Comparison of ENCODE assay signal across 8 mouse cellular contexts in the genomic region with DNA sequence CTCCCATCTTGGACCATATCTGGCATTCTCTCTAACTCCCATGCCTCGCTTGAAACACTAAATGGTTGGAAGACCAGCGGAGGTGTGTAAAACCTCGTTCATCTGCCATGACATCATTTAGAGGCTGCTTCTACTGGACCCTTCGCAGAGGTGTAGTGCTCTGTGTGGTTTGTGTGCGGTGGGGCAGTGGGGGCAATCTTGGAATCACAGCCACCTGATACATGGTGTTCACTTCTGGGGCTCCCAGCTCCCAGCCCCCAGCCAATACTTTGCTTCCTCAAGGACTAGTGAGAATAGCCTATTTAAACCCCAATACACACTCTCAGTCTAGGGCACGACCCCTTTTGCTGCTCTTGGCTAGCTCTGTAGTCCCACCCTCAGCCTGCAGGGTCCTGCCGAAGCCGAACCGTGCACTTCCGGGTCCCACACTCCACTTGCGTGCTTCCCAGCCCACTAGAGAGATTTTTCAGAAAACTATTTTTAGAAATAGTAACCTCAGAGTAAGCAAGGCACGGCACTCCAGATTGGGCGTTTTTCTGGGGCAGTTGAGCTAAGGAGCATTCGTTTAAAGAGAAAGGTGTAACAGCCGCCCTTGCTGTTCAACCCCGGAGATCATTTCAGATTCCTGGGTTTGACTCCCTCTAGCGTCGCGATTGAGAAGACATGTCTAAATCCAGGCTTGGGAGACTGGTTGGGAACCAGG.
A peak's percentile ranks its signal among the peaks of the same experiment; 100 is the strongest.
DNase-seq lines count a peak whose midpoint lies in the region; ATAC-seq and TF ChIP-seq lines count a peak whose summit lies in the region.

No protein-coding gene starts in this region.

- ATAC-seq in erythroid progenitor cell, adult 5-6 weeks (replicated peaks; ENCODE audit: low FRiP score, poor library complexity, severe bottlenecking) = 0 out of 2 replicates have a peak, but pooled peaks have one; percentile 6
- peak; percentile 34; the same call in 1 of the 2 replicates for ATAC-seq in heart, embryonic 13.5 days (ENCODE audit: extremely low read depth, insufficient number of reproducible peaks, low FRiP score, low TSS enrichment)
- ATAC-seq in kidney, postnatal 0 days (replicated peaks; ENCODE audit: low FRiP score, low read depth) = peak; percentile 89

- no peak overlapping the region for H3ac ChIP-seq in C2C12 (ENCODE audit: control insufficient read depth, insufficient read length, low read depth)
- no peak overlapping the region for H3ac ChIP-seq in myocyte (ENCODE audit: control insufficient read depth, insufficient read length)

- H3K79me3 ChIP-seq in C2C12 (ENCODE audit: low read depth) = no peaks in the 10 kb centered on the region

- no peaks in the 10 kb centered on the region for H3K9me3 ChIP-seq in heart, embryonic 13.5 days
- H3K9me3 ChIP-seq in kidney, postnatal 0 days (replicated peaks; ENCODE audit: low read length) = no peaks in the 10 kb centered on the region

- peak overlapping the region; percentile 80 for H3K9ac ChIP-seq in heart, embryonic 13.5 days
- H3K9ac ChIP-seq in kidney, postnatal 0 days (ENCODE audit: low read depth, low read length) = peak overlapping the region; percentile 46; the same call in 1 of the 2 replicates
- H3K9ac ChIP-seq in liver, adult 2 months (ENCODE audit: low read depth, low read length) = peak overlapping the region; percentile 50

- TF ChIP-seq CTCF in C2C12 (IDR thresholded peaks at IDR 0.05; ENCODE audit: control insufficient read depth, insufficient read depth, insufficient read length) = peak; percentile 9
- peak; percentile 84 for TF ChIP-seq CTCF in kidney, postnatal 0 days (IDR thresholded peaks at IDR 0.05; ENCODE audit: low read depth)
- peak; percentile 48; the same call in 1 of the 2 replicates for TF ChIP-seq CTCF in liver, adult 2 months (IDR thresholded peaks at IDR 0.05; ENCODE audit: low read depth, low read length)

- no peak for TF ChIP-seq POLR2A in liver, adult 2 months (IDR thresholded peaks at IDR 0.05; ENCODE audit: extremely low read depth, insufficient read depth, low read length)
- no peak for TF ChIP-seq POLR2A in myocyte (IDR thresholded peaks at IDR 0.05; ENCODE audit: insufficient read length, low read depth)

- H3K4me3 ChIP-seq in C2C12 (ENCODE audit: insufficient read depth, poor library complexity, severe bottlenecking) = peak overlapping the region; percentile 18
- H3K4me3 ChIP-seq in heart, embryonic 13.5 days = peak overlapping the region; percentile 61
- peak overlapping the region; percentile 38 for H3K4me3 ChIP-seq in kidney, postnatal 0 days (replicated peaks; ENCODE audit: low read depth, low read length)
- H3K4me3 ChIP-seq in liver, adult 2 months (ENCODE audit: insufficient read depth, low read depth, low read length) = peak overlapping the region; percentile 38
- H3K4me3 ChIP-seq in myocyte = peak overlapping the region; percentile 8

- H3K79me2 ChIP-seq in C2C12 (ENCODE audit: control insufficient read depth, insufficient read depth) = no peaks in the 10 kb centered on the region
- no peaks in the 10 kb centered on the region for H3K79me2 ChIP-seq in liver, adult 2 months (ENCODE audit: control insufficient read depth, insufficient read depth, low read length)
- H3K79me2 ChIP-seq in myocyte (ENCODE audit: control insufficient read depth, insufficient read depth) = no peaks in the 10 kb centered on the region

- peak overlapping the region; percentile 74 for H3K4me2 ChIP-seq in heart, embryonic 13.5 days
- H3K4me2 ChIP-seq in kidney, postnatal 0 days (ENCODE audit: low read length) = peak overlapping the region; percentile 57
- peak overlapping the region; percentile 76 for H3K4me2 ChIP-seq in myocyte (ENCODE audit: low read depth)

- H3K36me3 ChIP-seq in C2C12 (ENCODE audit: control insufficient read depth, insufficient read depth) (no peaks in the 10 kb centered on the region), myocyte (ENCODE audit: control insufficient read depth, insufficient read depth) (no peaks in the 10 kb centered on the region)
- H3K36me3 ChIP-seq in heart, embryonic 13.5 days = no peaks in the 10 kb centered on the region
- no peaks in the 10 kb centered on the region for H3K36me3 ChIP-seq in kidney, postnatal 0 days (ENCODE audit: insufficient read depth, low read length)
- H3K36me3 ChIP-seq in liver, adult 2 months (ENCODE audit: control insufficient read depth, insufficient read depth, low read length) = no peaks in the 10 kb centered on the region

- H3K27me3 ChIP-seq in C2C12 (ENCODE audit: control insufficient read depth, insufficient read depth, insufficient read length) (no peaks in the 10 kb centered on the region), myocyte (ENCODE audit: control insufficient read depth, insufficient read depth, insufficient read length) (no peaks in the 10 kb centered on the region)
- no peaks in the 10 kb centered on the region for H3K27me3 ChIP-seq in heart, embryonic 13.5 days (replicated peaks)
- H3K27me3 ChIP-seq in kidney, postnatal 0 days (ENCODE audit: insufficient read depth, low read length) = no peaks in the 10 kb centered on the region
- H3K27me3 ChIP-seq in liver, adult 2 months (ENCODE audit: control insufficient read depth, insufficient read depth, low read length) = no peaks in the 10 kb centered on the region

- H3K27ac ChIP-seq in heart, embryonic 13.5 days (replicated peaks) = peak overlapping the region; percentile 62
- peak overlapping the region; percentile 62 for H3K27ac ChIP-seq in kidney, postnatal 0 days
- peak overlapping the region; percentile 6 for H3K27ac ChIP-seq in liver, adult 2 months (replicated peaks; ENCODE audit: insufficient read depth, low read depth, low read length)

- DNase-seq in brain, adult 2 months (ENCODE audit: low read depth, low spot score) = peak; percentile 83
- DNase-seq in kidney, postnatal 0 days (ENCODE audit: low spot score) = peak; percentile 95
- DNase-seq in liver, adult 2 months (ENCODE audit: extremely low read depth, low read depth, low spot score) = peak; percentile 70
- peak; percentile 59 to 81 for DNase-seq in spleen, postnatal 4 days (ENCODE audit: low spot score in 2 of 2)

- 18% methylated on average over 19 of the region's 19 CpGs for WGBS in heart, embryonic 13.5 days
- WGBS in kidney, postnatal 0 days = 17% methylated on average over 19 of the region's 19 CpGs
- WGBS in liver, adult 2 months = 19% methylated on average over 19 of the region's 19 CpGs

- peaks cover 17% of the 10 kb centered on the region for H3K4me1 ChIP-seq in heart, embryonic 13.5 days
- 0 out of 2 replicates have a peak, but pooled peaks cover 6% of the 10 kb centered on the region for H3K4me1 ChIP-seq in kidney, postnatal 0 days (replicated peaks; ENCODE audit: insufficient read depth, low read length)
- 0 out of 2 replicates have a peak, but pooled peaks cover 3% of the 10 kb centered on the region for H3K4me1 ChIP-seq in liver, adult 2 months (ENCODE audit: control insufficient read depth, insufficient read depth, low read length)

TF ChIP-seq in C2C12, 6 proteins besides CTCF, POLR2A, EP300 and RAD21:
- TF ChIP-seq USF1 (IDR thresholded peaks at IDR 0.05; ENCODE audit: low read depth) = no peak
- no peak for TF ChIP-seq FOSL1 (IDR thresholded peaks at IDR 0.05; ENCODE audit: insufficient read depth, low read length, poor library complexity, severe bottlenecking)

TF ChIP-seq in myocyte, 11 proteins besides CTCF, POLR2A, EP300 and RAD21:
- TF ChIP-seq MYOD1 (IDR thresholded peaks at IDR 0.05; ENCODE audit: control insufficient read depth in 1 of 3, insufficient read length in 2 of 3, low read depth in 2 of 3) = no peak
- TF ChIP-seq SRF (IDR thresholded peaks at IDR 0.05; ENCODE audit: control insufficient read depth, insufficient read length, low read depth) = no peak
- TF ChIP-seq CEBPB (IDR thresholded peaks at IDR 0.05; ENCODE audit: insufficient read depth, poor library complexity, severe bottlenecking) = no peak
- TF ChIP-seq POLR2AphosphoS2 (IDR thresholded peaks at IDR 0.05; ENCODE audit: insufficient read length, low read depth) = no peak
- no peak for TF ChIP-seq MAX (IDR thresholded peaks at IDR 0.05; ENCODE audit: low read depth)
- no peak for TF ChIP-seq TCF12 (IDR thresholded peaks at IDR 0.05; ENCODE audit: insufficient read depth, poor library complexity, severe bottlenecking)
- no peak for TF ChIP-seq TCF3 (IDR thresholded peaks at IDR 0.05; ENCODE audit: insufficient read length, low read depth)
- no peak for TF ChIP-seq REST (IDR thresholded peaks at IDR 0.05; ENCODE audit: insufficient read depth, insufficient read length)
- TF ChIP-seq USF1 (IDR thresholded peaks at IDR 0.05; ENCODE audit: low read depth) = no peak
- TF ChIP-seq MYOG (IDR thresholded peaks at IDR 0.05; ENCODE audit: control insufficient read depth in 1 of 3, insufficient read depth in 1 of 3, insufficient read length in 2 of 3, low read depth in 2 of 3) = no peak
- TF ChIP-seq E2F4 (IDR thresholded peaks at IDR 0.05; ENCODE audit: insufficient read depth) = no peak

Comparison
In these comparisons a context has a peak if more than half of its experiments do, and no peak if none do; other contexts are left out.
1. Peak in every context shown above with its lines: DNase-seq, ATAC-seq, H3K4me3 ChIP-seq and H3K27ac ChIP-seq.
2. H3K4me3 ChIP-seq: peak in every context shown above with its lines; median percentile 61 in heart, embryonic 13.5 days; 38 in kidney, postnatal 0 days; 38 in liver, adult 2 months; 18 in C2C12; 8 in myocyte.
3. CTCF ChIP-seq: peak in every context shown above with its lines; median percentile 84 in kidney, postnatal 0 days; 48 in liver, adult 2 months; 9 in C2C12.
4. ATAC-seq: peak in every context shown above with its lines; median percentile 89 in kidney, postnatal 0 days; 34 in heart, embryonic 13.5 days; 6 in erythroid progenitor cell, adult 5-6 weeks.
5. H3K27ac ChIP-seq: peak in every context shown above with its lines; median percentile 62 in heart, embryonic 13.5 days; 62 in kidney, postnatal 0 days; 6 in liver, adult 2 months.